Mouse (Mus musculus): ENCODE data around the gene Lsm3. TPM values are rescaled to one million over a fixed set of nuclear protein-coding genes. Genes with fewer than 3 reads are reported as not detected.

Gene Lsm3
- polyA plus RNA-seq, 1 experiment: 60.7 TPM

GRCm38 (mm10) chr6:91543056-91543455, 27.3 kb downstream of the Lsm3 start:
- Histone ChIP-seq H3K4me3 (ENCODE audit: insufficient read depth, low read length) (no peak overlapping the region), H3K4me1 (ENCODE audit: control insufficient read depth, insufficient read depth, low read length) (no peaks in the 10 kb centered on the region), H3K27ac (ENCODE audit: insufficient read depth, low read length) (no peak overlapping the region)
- TF ChIP-seq POLR2A (IDR thresholded peaks at IDR 0.05; ENCODE audit: extremely low read depth, insufficient read depth, low read length): no peak
- no peak for TF ChIP-seq CTCF (IDR thresholded peaks at IDR 0.05; ENCODE audit: extremely low read depth, insufficient read depth, low read length)

- H3K4me1 ChIP-seq (ENCODE audit: control insufficient read depth, insufficient read depth, low read length): no peaks in the 10 kb centered on the region
- no peak overlapping the region for H3K4me3 ChIP-seq (ENCODE audit: insufficient read depth, low read length)
- no peak for TF ChIP-seq POLR2A (IDR thresholded peaks at IDR 0.05; ENCODE audit: extremely low read depth, insufficient read depth, low read length)
- TF ChIP-seq CTCF (IDR thresholded peaks at IDR 0.05; ENCODE audit: extremely low read depth, insufficient read depth, low read length): no peak
- H3K27ac ChIP-seq (ENCODE audit: insufficient read depth, low read length): no peak overlapping the region
These were observed 30.6 kb downstream of the Lsm3 start for GRCm38 (mm10) chr6:91546241-91546884.

- Histone ChIP-seq H3K27ac (ENCODE audit: insufficient read depth, low read length) (no peak overlapping the region), H3K4me3 (ENCODE audit: insufficient read depth, low read length) (no peak overlapping the region), H3K4me1 (ENCODE audit: control insufficient read depth, insufficient read depth, low read length) (no peaks in the 10 kb centered on the region)
- TF ChIP-seq POLR2A (IDR thresholded peaks at IDR 0.05; ENCODE audit: extremely low read depth, insufficient read depth, low read length) (no peak), CTCF (IDR thresholded peaks at IDR 0.05; ENCODE audit: extremely low read depth, insufficient read depth, low read length) (no peak)
These were observed 31.6 kb downstream of the Lsm3 start for GRCm38 (mm10) chr6:91547313-91547712.

GRCm38 (mm10) chr6:91549621-91550020, 33.9 kb downstream of the Lsm3 start:
- Histone ChIP-seq H3K4me1 (ENCODE audit: control insufficient read depth, insufficient read depth, low read length) (no peaks in the 10 kb centered on the region), H3K4me3 (ENCODE audit: insufficient read depth, low read length) (no peak overlapping the region), H3K27ac (ENCODE audit: insufficient read depth, low read length) (no peak overlapping the region)
- TF ChIP-seq CTCF (IDR thresholded peaks at IDR 0.05; ENCODE audit: extremely low read depth, insufficient read depth, low read length) (no peak), POLR2A (IDR thresholded peaks at IDR 0.05; ENCODE audit: extremely low read depth, insufficient read depth, low read length) (no peak)

GRCm38 (mm10) chr6:91551671-91552070, 35.9 kb downstream of the Lsm3 start:
- TF ChIP-seq CTCF (IDR thresholded peaks at IDR 0.05; ENCODE audit: extremely low read depth, insufficient read depth, low read length) (no peak), POLR2A (IDR thresholded peaks at IDR 0.05; ENCODE audit: extremely low read depth, insufficient read depth, low read length) (no peak)
- Histone ChIP-seq H3K4me3 (ENCODE audit: insufficient read depth, low read length) (no peak overlapping the region), H3K4me1 (ENCODE audit: control insufficient read depth, insufficient read depth, low read length) (no peaks in the 10 kb centered on the region), H3K27ac (ENCODE audit: insufficient read depth, low read length) (no peak overlapping the region)

- H3K27ac ChIP-seq (ENCODE audit: insufficient read depth, low read length): no peak overlapping the region
- no peak for TF ChIP-seq CTCF (IDR thresholded peaks at IDR 0.05; ENCODE audit: extremely low read depth, insufficient read depth, low read length)
- no peak for TF ChIP-seq POLR2A (IDR thresholded peaks at IDR 0.05; ENCODE audit: extremely low read depth, insufficient read depth, low read length)
- no peak overlapping the region for H3K4me3 ChIP-seq (ENCODE audit: insufficient read depth, low read length)
These were observed 37.0 kb downstream of the Lsm3 start for GRCm38 (mm10) chr6:91552693-91553092.

GRCm38 (mm10) chr6:91558565-91558964, 42.8 kb downstream of the Lsm3 start:
- TF ChIP-seq POLR2A (IDR thresholded peaks at IDR 0.05; ENCODE audit: extremely low read depth, insufficient read depth, low read length) (no peak), CTCF (IDR thresholded peaks at IDR 0.05; ENCODE audit: extremely low read depth, insufficient read depth, low read length) (no peak)
- no peak overlapping the region for H3K4me3 ChIP-seq (ENCODE audit: insufficient read depth, low read length)
- no peaks in the 10 kb centered on the region for H3K4me1 ChIP-seq (ENCODE audit: control insufficient read depth, insufficient read depth, low read length)
- H3K27ac ChIP-seq (ENCODE audit: insufficient read depth, low read length): no peak overlapping the region

More at GRCm38 (mm10) chr6:91552693-91553092, 37.0 kb downstream of the Lsm3 start:
- H3K4me1 ChIP-seq (ENCODE audit: control insufficient read depth, insufficient read depth, low read length): no peaks in the 10 kb centered on the region

- H3K4me1 ChIP-seq (ENCODE audit: control insufficient read depth, insufficient read depth, low read length): no peaks in the 10 kb centered on the region
- no peak for TF ChIP-seq POLR2A (IDR thresholded peaks at IDR 0.05; ENCODE audit: extremely low read depth, insufficient read depth, low read length)
- TF ChIP-seq CTCF (IDR thresholded peaks at IDR 0.05; ENCODE audit: extremely low read depth, insufficient read depth, low read length): no peak
- H3K27ac ChIP-seq (ENCODE audit: insufficient read depth, low read length): no peak overlapping the region
- no peak overlapping the region for H3K4me3 ChIP-seq (ENCODE audit: insufficient read depth, low read length)
These were observed 43.6 kb downstream of the Lsm3 start for GRCm38 (mm10) chr6:91559371-91559770.

- no peaks in the 10 kb centered on the region for H3K4me1 ChIP-seq (ENCODE audit: control insufficient read depth, insufficient read depth, low read length)
- H3K4me3 ChIP-seq (ENCODE audit: insufficient read depth, low read length): no peak overlapping the region
- no peak for TF ChIP-seq CTCF (IDR thresholded peaks at IDR 0.05; ENCODE audit: extremely low read depth, insufficient read depth, low read length)
- TF ChIP-seq POLR2A (IDR thresholded peaks at IDR 0.05; ENCODE audit: extremely low read depth, insufficient read depth, low read length): no peak
- H3K27ac ChIP-seq (ENCODE audit: insufficient read depth, low read length): no peak overlapping the region
These were observed 44.5 kb downstream of the Lsm3 start for GRCm38 (mm10) chr6:91560186-91560585.

- Histone ChIP-seq H3K27ac (ENCODE audit: insufficient read depth, low read length) (no peak overlapping the region), H3K4me1 (ENCODE audit: control insufficient read depth, insufficient read depth, low read length) (no peaks in the 10 kb centered on the region), H3K4me3 (ENCODE audit: insufficient read depth, low read length) (no peak overlapping the region)
- TF ChIP-seq POLR2A (IDR thresholded peaks at IDR 0.05; ENCODE audit: extremely low read depth, insufficient read depth, low read length): no peak
These were observed 47.3 kb downstream of the Lsm3 start for GRCm38 (mm10) chr6:91563031-91563430.
